Mouse (Mus musculus) adrenal gland, postnatal 4 days (tissue): ENCODE data around the gene Mageb16. TPM values are rescaled to one million over a fixed set of nuclear protein-coding genes. Genes with fewer than 3 reads are reported as not detected.

Source experiments
- DNase-seq, 2 experiments: peaks; one replicate each; pipeline ENCODE4 v3.0.0; 2021 to 2022; ENCODE audit warnings: low spot score in 2 of 2, mixed read lengths in 2 of 2
- long read RNA-seq, 2 experiments: library from polyadenylated mRNA; stranded (forward); transcript quantifications; one replicate each; pipeline ENCODE4 v2.0.0; 2021
- total RNA-seq, 2 experiments: library from RNA; stranded (reverse); gene quantifications; 2 replicates each; pipeline ENCODE4 v1.2.3; 2021

Gene Mageb16
- total RNA-seq: not detected
- long read RNA-seq, experiment 1: 0 reads
- long read RNA-seq, experiment 2: 0 reads

DNA sequence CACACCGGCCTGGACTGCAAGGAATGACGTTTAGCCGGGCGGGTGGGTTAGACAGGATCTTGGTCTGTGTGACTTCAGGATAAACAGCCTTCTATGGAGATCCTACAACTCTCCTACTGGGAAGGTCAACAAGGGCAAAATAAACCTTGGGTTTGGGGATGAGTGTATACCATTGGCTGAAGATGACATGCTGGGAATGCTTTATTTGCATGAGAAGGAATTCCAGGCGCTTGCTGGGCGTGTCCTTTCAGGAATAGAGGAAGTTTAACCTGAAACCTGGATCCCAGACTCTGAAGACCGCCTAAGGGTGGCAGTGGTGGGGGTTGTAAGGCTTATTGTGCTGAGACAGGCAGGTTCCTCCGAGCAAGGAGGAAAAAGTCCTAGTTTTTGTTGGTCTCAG, at the start of gene Mageb16:
Gene Mageb16, minus strand, starts transcription at position 25 of the 400 bp plus-strand sequence.
- no peak for DNase-seq

DNA sequence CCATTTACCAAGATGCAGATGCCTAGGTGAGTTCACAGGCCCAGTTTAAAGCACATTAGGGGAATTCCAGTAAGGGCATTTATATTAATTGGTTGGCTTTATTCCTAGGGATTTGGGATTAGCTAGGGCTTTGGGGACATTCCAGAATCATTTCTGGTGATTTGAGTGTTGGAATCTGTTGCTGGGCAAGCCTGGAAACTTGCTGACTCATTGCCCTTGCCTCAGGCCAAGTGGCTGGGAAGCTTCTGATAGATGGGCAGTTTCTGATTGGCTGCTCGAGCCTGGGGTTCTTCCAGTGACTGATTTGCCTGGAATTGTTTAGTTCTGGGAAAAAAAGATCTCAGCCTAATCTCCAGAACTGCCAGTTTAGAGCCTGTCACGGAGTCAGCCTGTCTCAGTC, 20.1 kb downstream of the Mageb16 start:
- DNase-seq: no peak

DNA sequence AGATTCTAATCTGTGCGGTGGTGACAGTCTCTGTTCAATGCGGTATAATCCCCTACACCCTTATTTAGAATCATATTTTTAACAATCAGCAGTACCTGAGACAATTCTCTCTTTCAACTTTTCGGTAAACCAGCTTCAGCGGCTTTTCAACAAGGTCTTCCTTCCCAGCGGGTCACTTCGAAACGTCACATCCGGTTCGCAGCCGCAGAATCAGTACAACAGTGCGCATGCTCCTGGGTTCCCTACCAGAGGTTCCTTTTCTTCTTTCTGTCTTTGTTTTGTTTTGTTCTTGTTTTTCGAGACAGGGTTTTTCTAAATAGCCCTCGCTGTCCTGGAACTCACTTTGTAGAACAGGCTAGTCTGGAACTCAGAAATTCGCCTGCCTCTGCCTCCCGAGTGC, 35.8 kb downstream of the Mageb16 start:
- DNase-seq: no peak

DNA sequence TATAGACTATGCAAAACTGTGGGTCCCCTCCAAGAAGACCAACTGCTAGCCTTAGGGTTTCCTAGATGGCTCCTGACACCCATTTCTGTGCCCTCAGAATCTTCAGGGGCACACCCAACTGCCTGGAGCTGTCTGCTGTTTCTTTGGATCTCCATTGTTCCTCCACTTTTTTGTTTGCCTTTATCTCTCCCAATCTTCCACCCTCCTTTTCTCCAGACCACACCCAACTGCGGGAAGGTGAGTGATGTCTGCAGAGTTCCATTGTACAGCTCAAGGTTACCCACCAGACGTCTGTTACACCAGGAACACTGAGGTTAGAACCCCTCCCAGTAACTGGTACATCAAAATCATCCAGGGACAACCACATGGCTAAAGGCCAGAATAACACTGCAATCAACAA, 64.8 kb downstream of the Mageb16 start:
- no peak for DNase-seq

Other genes with a start within 250 kb of the Mageb16 start
- gene Gm7173, start 154.2 kb downstream of the Mageb16 start, total RNA-seq: 1 to 10 TPM in 1 of 2 experiments, under 1 TPM in 1; 0.90 to 1.2 TPM